Mouse (Mus musculus): ENCODE measurements around the gene Palm. TPM values are rescaled to one million over a fixed set of nuclear protein-coding genes. Genes with fewer than 3 reads are reported as not detected.

Palm gene
- polyA plus RNA-seq, 1 experiment = 2.9 TPM

DNA sequence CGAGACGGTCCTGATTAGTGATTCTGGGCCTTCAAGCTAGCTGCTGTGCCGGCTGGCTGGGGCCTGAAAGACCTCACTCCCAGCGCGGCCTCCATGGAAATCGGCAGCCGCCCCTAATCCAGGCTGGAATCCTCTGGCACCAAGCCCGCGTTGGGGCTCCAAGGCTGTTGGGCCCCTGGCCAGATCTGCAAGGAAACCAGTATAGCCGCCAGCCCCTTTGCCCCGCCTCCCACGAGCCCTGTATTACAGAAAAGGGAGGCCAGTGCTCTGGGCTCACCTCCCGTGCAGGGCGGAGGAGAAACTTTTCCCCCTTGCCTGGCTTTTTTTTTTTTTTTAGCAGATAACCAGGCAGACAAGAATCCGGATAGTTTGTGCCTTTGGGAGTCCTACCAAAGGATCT is 60.0 kb downstream of the Palm start:
- TF ChIP-seq CTCF (IDR thresholded peaks at IDR 0.05; ENCODE audit: low read depth, low read length) (no peak), POLR2A (IDR thresholded peaks at IDR 0.05; ENCODE audit: borderline replicate concordance, low read depth, low read length) (no peak)
- H3K27ac ChIP-seq (ENCODE audit: insufficient read depth, low read depth, low read length) = peak overlapping the region; percentile 97
- H3K4me3 ChIP-seq (ENCODE audit: insufficient read depth, low read length) = peak overlapping the region; percentile 70
- H3K4me1 ChIP-seq (ENCODE audit: control insufficient read depth, insufficient read depth, low read length) = peaks cover 37% of the 10 kb centered on the region

DNA sequence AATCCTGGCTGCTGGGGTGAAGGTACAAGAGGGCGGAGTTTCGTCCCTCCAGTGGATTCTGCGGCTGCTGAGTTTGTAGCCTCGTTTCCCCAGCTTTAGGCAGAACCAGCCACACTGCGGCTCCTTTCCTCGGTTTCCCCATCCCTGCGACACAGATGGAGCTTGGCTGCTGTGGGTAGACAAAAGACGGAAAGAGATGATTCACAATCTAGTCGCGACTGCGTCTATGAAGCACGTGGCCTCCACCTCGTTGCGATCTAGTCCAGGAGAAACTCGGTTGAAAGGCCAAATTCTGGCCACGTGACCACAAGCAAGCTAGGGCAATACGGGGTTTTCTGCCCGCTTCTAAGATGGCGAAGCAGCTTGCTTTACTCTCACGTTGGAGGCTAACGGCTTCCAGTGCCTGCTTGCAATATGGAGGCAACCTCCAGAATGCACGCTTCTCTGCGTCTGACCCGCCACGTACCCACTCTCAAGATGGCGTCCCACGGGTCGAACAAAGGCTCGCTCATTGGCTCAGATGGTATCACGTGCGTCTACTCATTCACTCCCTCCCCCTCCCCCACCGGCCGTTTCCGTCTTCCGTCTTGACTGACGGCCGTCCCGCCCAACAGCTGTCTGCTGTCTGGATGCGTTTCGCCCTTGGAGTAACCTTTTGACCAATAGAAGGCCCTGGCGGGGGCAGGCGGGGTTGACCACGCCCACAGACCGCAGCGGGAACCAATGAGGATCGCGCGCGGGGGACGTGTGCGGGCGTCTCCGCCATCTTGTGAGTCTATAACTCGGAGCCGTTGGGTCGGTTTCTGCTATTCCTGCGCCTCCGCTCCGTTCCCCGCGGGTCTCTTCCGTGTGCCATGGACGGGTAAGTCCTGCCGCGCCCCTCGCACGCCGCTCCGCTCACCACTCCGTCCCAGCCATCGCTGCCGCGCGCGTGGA is 60.8 kb downstream of the Palm start, which contains the start of gene Ptbp1:
Gene Ptbp1 (plus strand): TSS at position 568 of the 936 bp plus-strand sequence.
- TF ChIP-seq CTCF (IDR thresholded peaks at IDR 0.05; ENCODE audit: low read depth, low read length) (no peak), POLR2A (IDR thresholded peaks at IDR 0.05; ENCODE audit: borderline replicate concordance, low read depth, low read length) (peak; percentile 63; the same call in 1 of the 2 replicates)
- Histone ChIP-seq H3K4me3 (ENCODE audit: insufficient read depth, low read length) (peak within 1 kb of the TSS; percentile 94), H3K27ac (ENCODE audit: insufficient read depth, low read depth, low read length) (peak within 1 kb of the TSS; percentile 97), H3K4me1 (ENCODE audit: control insufficient read depth, insufficient read depth, low read length) (peaks cover 39% of the 10 kb centered on the region)

DNA sequence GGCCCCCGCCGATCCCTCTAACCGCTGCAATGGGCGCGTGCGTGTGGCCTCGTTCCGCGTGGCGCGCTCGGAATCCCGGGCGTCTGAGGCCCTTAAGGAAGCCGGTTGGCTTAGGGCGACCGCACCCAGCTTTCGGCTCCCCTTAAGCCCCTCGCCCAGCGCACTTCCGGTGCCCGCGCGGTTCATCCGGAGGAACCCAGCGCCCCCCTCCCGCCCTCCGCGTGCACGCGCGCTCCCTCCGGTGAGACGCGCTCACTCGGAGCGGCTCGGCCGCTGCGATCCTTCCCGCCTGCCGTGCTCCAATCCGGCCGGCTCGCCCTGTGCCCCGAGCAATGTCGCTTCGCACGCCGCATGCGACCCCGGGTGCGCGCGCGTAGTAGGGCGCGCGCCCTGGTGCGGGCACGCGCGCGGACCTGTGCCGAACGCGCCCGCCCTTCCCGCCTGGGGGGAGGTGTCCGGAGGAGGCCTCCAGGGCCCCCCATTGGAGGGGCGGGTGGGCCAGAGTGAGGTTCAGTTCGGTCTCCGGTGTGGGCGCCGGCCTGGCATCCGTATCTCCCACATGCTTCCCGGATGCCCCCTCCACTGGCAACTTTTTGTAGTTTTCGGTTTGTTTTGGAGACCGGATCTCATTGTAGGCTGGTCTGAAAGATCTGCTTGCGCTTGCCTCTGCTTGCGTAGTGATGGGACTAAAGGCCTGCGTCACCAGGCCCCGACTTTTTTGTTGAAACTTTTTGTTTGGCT is 61.6 kb downstream of the Palm start:
- peaks cover 33% of the 10 kb centered on the region for H3K4me1 ChIP-seq (ENCODE audit: control insufficient read depth, insufficient read depth, low read length)
- H3K27ac ChIP-seq (ENCODE audit: insufficient read depth, low read depth, low read length) = peak overlapping the region; percentile 96
- peak overlapping the region; percentile 94 for H3K4me3 ChIP-seq (ENCODE audit: insufficient read depth, low read length)
- no peak for TF ChIP-seq POLR2A (IDR thresholded peaks at IDR 0.05; ENCODE audit: borderline replicate concordance, low read depth, low read length)
- no peak for TF ChIP-seq CTCF (IDR thresholded peaks at IDR 0.05; ENCODE audit: low read depth, low read length)

DNA sequence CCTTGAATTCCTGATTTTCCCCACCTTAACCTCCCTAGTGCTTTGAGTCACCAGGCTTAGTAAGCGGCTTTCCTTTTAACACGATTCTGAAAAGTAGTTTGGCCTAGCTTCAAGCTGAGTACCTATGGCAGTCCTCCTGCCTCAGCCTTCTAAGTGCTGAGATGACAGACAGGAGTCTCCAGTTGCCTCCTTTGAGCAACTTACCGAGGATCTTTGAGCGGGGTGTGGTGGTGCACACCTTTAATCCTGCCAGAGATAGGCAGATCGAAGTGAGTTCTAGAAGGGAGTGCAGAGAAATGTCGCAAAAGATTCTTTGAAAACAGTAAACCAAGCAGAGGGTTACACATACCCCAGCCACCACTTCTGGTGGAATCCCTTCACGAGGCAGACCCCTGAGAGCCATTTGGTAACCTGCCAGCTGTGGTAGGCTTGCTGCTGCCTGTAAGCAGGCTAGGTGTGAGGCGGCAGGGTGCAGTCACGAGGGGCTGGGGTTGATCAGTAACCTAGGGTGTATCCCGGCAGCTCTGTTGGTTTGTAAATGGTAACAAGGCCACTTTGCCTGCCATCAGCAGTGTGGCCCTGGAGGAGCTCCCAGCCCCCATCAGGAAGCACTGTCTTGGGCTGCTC is 62.3 kb downstream of the Palm start:
- TF ChIP-seq CTCF (IDR thresholded peaks at IDR 0.05; ENCODE audit: low read depth, low read length) (no peak), POLR2A (IDR thresholded peaks at IDR 0.05; ENCODE audit: borderline replicate concordance, low read depth, low read length) (no peak)
- peak overlapping the region; percentile 96 for H3K27ac ChIP-seq (ENCODE audit: insufficient read depth, low read depth, low read length)
- peak overlapping the region; percentile 94 for H3K4me3 ChIP-seq (ENCODE audit: insufficient read depth, low read length)
- peaks cover 28% of the 10 kb centered on the region for H3K4me1 ChIP-seq (ENCODE audit: control insufficient read depth, insufficient read depth, low read length)

DNA sequence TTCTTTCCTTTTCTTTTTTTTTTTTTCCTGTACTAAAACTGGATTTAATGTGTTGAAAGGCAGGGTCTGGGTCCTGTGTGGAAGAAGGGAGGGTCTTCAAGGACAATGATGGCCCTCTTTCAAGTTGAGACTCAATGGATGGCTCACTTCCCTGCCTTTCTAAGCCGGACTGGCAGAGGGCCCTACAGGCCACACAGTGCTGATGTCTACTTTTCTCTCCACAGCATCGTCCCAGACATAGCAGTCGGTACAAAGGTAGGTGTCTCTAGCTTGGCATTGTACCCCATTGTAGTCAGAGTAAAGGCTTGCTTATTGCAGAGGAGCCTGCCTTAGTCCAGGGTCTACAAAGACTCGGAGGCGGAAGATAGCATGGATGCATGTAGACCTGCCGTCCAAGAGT is 62.9 kb downstream of the Palm start:
- TF ChIP-seq CTCF (IDR thresholded peaks at IDR 0.05; ENCODE audit: low read depth, low read length) (no peak), POLR2A (IDR thresholded peaks at IDR 0.05; ENCODE audit: borderline replicate concordance, low read depth, low read length) (no peak)
- Histone ChIP-seq H3K27ac (ENCODE audit: insufficient read depth, low read depth, low read length) (peak overlapping the region; percentile 96; the same call in 1 of the 2 replicates), H3K4me1 (ENCODE audit: control insufficient read depth, insufficient read depth, low read length) (peaks cover 26% of the 10 kb centered on the region), H3K4me3 (ENCODE audit: insufficient read depth, low read length) (peak overlapping the region; percentile 94)

DNA sequence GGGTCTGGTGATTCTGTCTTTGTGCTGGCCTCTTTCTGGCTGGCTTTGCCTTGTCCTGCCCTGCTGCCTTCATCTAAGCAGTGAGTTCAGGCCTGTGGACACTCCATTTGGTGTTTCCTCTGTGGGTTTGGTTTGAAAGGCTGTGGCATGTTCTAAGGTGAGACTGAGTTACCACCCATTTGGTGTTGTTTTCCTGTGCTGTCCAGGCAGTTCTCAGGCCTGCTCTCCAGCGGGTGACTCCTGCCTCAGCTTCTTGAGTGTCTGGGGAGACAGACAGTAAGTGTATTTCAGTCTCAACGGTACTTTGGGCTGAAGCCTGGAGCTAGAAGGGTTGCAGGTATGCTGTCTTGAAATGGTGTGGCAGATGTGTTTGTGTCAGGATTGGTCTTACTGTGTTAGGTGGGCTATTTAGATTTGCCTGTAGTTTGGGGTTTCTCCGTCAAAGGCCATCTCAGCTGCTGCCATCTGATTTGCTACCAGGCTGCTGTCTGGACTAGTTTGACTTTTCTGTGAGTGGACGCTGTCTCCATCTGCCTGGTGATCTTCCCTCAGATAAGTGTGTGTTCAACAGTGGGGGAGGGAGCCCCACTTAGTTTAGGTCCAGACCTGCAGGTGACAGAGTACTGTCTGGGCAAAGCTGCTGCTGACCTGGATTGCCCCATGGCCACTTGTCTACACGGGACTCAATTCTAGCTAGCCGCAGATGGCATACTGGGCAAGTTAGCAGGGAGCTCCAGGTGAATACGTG is 63.5 kb downstream of the Palm start:
- no peak for TF ChIP-seq POLR2A (IDR thresholded peaks at IDR 0.05; ENCODE audit: borderline replicate concordance, low read depth, low read length)
- no peak for TF ChIP-seq CTCF (IDR thresholded peaks at IDR 0.05; ENCODE audit: low read depth, low read length)
- peak overlapping the region; percentile 43 for H3K27ac ChIP-seq (ENCODE audit: insufficient read depth, low read depth, low read length)
- peaks cover 20% of the 10 kb centered on the region for H3K4me1 ChIP-seq (ENCODE audit: control insufficient read depth, insufficient read depth, low read length)
- H3K4me3 ChIP-seq (ENCODE audit: insufficient read depth, low read length) = peak overlapping the region; percentile 94

DNA sequence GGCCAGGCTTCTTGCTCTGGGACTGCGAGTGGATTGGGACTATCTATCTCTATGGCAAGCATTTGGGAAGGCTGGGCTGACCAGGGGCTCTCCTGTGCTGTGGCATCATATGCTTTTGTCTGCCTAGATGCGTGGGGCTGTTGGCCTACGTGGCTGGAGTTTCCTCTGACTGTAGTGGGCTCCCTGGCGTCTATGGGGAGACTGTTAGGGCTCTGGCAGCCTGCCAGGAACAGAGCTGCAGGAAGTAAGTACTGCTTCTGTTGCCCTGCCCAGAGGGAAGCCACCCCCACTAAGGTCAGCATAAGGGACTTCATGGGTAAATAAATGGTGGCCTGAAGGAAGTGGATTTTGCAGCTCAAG is 64.1 kb downstream of the Palm start:
- H3K4me1 ChIP-seq (ENCODE audit: control insufficient read depth, insufficient read depth, low read length) = peaks cover 15% of the 10 kb centered on the region
- H3K27ac ChIP-seq (ENCODE audit: insufficient read depth, low read depth, low read length) = peak overlapping the region; percentile 43

DNA sequence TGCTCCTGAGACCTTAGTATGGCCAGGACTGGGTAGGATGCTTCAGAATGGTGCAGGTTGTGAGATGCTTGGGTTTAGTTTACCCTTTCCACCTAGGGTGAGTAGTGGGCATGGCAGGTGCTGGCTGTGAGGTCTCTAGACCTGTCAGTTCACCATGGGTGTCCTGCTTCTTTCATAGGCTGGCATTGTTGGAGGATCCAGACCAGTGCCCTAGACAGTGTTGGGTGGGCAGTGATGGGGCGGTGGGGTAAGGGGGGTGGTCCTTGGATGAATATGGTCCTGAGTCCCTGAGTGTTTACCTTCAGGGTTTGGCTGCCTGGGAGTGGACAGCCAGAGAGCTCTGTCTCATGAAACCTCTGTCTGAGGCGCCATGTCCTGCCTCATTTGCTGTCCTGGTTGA is 64.5 kb downstream of the Palm start:
- TF ChIP-seq CTCF (IDR thresholded peaks at IDR 0.05; ENCODE audit: low read depth, low read length) (no peak), POLR2A (IDR thresholded peaks at IDR 0.05; ENCODE audit: borderline replicate concordance, low read depth, low read length) (no peak)
- Histone ChIP-seq H3K4me3 (ENCODE audit: insufficient read depth, low read length) (peak overlapping the region; percentile 38), H3K4me1 (ENCODE audit: control insufficient read depth, insufficient read depth, low read length) (peaks cover 10% of the 10 kb centered on the region), H3K27ac (ENCODE audit: insufficient read depth, low read depth, low read length) (peak overlapping the region; percentile 34; the same call in 1 of the 2 replicates)

More for the DNA sequence above, 64.1 kb downstream of the Palm start:
- no peak for TF ChIP-seq POLR2A (IDR thresholded peaks at IDR 0.05; ENCODE audit: borderline replicate concordance, low read depth, low read length)
- no peak for TF ChIP-seq CTCF (IDR thresholded peaks at IDR 0.05; ENCODE audit: low read depth, low read length)
- peak overlapping the region; percentile 94 for H3K4me3 ChIP-seq (ENCODE audit: insufficient read depth, low read length)
